Mouse (Mus musculus): ENCODE measurements around the gene Nxpe3.

The Nxpe3 gene

GRCm38 (mm10) chr16:55894893-55895650, at the start of gene Nxpe3:
Nxpe3 (minus strand) TSS chr16:55895285.
- peak; percentile 91 for DNase-seq

GRCm38 (mm10) chr16:55940781-55941180, 45.7 kb upstream of the Nxpe3 start:
- no peak for DNase-seq

- no peak for DNase-seq
These were observed 44.6 kb upstream of the Nxpe3 start for GRCm38 (mm10) chr16:55939703-55940102.

DNA sequence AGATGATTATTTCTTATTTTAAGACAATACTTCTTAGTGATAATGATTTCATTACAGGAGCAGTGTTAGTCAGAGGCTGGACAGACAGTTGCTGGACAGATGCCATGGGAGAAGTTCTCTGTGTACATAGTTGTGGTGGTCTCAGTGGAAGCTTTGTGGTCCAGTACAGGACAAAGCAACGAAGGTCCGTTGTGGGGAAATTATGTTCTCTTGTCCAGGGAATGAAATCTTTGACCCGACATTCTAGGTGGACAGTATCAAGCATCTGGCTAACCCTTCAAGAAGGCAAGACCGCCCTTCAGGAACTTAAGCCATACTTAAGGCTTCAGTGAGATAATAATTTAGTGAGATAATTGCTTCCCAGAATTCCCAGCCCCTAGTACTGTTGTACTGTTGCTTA, 43.7 kb upstream of the Nxpe3 start:
- DNase-seq = no peak

DNA sequence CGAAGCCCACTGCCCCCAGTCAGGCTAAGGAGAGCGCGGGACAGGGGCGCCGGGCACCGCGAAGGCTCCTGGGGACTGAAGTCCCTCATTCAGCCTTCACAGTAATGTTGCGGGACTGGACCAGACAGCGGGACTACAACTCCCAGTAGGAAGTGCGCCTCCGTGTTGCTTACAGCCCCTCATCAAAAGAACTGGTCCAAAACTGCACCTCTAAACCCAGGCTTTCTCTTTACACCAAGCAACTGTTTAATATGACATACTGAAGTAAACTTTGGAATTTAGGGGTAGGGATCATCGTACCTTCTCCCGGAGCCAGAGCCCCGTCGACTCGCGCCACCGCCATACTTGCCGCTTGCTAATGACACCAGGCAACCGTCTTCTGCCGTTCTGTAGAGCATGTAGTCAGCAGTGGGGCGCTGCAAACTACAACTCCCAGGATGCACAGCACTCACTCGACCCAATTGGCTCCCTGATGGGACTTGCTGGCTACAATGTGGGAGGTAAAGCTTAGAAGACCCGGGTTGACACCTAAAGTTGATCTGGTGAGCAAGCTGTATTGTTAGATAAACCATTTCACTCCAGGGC, 39.5 kb upstream of the Nxpe3 start, which contains the start of gene Cep97:
Cep97 (minus strand) TSS at position 403 of the 585 bp plus-strand sequence.
- DNase-seq = peak; percentile 96

DNA sequence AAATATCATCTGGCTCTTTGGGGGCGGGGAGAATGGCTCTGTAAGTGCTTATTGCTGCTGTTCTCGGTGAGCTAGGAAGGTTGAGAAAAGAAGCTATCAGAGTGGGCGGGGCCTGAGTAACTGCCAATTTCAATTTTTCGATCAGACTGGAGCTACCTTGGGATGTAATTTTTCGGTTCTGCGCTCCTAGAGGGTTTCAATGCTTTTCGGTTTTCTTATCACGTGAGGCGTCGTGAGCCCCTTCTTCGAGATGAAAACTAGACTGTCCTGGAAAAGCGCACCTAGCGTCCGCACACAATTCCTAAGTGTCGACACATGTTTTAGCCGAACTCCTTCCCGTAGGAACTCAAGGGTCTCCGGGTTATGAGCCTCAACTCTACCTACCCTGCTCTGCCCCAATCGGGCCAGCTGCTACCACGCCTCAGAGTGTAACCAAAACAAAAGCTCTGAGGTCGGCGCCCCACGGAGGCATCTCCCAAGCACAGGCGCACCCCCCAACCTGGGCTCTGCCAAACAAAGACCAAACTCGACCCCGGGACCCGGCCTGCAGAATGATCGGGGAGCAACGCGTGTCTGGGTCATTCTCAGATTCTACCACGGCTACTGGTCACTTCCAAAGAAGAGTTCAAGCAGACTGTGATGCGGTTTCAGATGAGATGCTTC, 38.7 kb upstream of the Nxpe3 start:
- DNase-seq = peak; percentile 42

DNA sequence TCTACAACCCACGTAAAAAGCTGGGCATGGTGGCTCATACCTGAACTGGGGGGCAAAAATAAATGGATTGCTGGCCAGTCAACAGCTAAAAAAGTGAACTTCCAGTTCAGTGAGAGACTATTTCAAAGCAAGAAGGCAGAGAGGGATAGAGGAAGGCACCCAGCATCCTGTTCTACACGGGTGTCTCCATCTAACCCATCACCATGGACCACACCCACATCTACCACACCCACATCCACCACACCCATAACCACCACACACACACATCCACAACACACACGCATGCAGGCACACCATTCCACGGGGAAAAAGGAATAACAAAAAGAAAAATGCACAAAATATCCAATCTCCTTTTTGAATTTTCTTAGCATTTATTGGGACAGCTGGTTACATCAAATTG, 28.9 kb upstream of the Nxpe3 start:
- DNase-seq = no peak

DNA sequence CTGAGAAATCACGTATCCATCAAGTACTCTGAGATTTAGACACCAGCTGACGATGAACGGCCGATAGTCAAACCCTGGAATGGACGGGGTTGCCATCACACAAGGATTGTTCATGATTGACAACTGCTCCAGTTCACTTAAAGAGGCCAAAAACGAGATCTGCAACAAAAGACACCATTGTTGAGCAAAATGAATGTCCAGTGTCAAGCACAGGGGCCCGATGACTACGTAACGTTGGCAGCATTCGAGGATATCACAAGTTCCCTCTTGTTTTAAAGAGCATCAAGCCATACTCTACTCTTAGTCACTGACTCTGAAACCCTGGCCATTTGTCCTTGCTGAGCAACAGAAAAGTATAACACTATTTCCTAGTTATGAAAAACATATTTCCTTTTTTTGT, 27.0 kb upstream of the Nxpe3 start:
- DNase-seq = peak; percentile 76

DNA sequence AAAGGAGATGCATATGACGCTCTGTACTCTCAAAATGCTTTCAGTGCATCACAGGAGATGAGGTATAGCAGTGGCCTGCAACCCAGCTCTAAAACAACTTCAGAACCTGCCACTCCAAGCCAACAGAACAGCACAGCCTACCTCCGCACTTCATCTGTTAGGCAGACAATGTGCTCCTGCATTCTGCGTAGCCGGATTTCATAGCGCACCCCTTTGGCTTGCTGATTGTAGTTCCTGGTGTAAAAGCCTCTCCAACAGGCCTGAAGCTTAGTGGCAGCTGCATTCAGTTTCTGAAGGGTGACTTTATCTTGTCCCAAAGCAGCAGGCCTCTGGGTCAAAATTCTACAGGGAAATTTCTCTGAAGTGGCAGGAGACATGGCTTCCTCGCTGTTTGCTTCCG, 19.6 kb upstream of the Nxpe3 start:
- peak; percentile 51 for DNase-seq

GRCm38 (mm10) chr16:55910208-55910793, 15.2 kb upstream of the Nxpe3 start:
- no peak for DNase-seq

DNA sequence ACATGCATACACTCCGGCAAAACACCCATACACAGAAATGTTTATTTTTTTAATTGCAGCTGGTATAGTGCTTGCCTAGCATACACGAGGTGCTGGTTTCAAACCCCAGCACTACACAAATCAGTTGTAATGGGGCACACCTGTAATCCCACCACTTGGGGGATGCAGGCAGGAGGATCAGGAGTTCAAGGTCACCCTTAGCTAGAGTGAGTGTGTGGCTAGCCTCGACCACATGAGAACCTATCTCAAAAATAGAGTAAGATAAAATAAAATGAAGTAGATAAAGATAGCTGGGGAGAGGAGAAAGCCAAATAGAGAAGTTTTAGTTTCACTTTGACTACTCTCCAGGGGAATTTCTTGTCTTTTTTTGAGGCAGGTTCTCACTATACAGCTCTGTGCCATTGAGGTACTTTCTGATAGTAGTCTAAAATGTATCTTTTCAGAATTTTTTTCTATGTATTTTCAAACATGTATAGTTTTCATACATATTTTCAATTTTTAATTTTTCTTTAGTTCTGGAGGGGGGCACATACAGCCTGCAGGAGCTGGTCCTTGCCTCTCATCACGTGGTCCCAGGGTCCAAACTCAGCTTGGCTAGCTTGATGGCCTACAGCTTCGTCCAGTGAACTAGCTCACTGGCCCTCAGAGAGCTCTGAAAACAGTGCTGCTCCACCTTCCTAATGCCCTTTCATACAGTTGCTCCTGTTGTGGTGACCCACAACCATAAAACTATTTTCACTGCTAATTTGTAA, 12.0 kb upstream of the Nxpe3 start:
- no peak for DNase-seq

GRCm38 (mm10) chr16:55905370-55905769, 10.3 kb upstream of the Nxpe3 start:
- DNase-seq = no peak

- DNase-seq = no peak
These were observed 7.0 kb upstream of the Nxpe3 start for GRCm38 (mm10) chr16:55901839-55902756.

DNA sequence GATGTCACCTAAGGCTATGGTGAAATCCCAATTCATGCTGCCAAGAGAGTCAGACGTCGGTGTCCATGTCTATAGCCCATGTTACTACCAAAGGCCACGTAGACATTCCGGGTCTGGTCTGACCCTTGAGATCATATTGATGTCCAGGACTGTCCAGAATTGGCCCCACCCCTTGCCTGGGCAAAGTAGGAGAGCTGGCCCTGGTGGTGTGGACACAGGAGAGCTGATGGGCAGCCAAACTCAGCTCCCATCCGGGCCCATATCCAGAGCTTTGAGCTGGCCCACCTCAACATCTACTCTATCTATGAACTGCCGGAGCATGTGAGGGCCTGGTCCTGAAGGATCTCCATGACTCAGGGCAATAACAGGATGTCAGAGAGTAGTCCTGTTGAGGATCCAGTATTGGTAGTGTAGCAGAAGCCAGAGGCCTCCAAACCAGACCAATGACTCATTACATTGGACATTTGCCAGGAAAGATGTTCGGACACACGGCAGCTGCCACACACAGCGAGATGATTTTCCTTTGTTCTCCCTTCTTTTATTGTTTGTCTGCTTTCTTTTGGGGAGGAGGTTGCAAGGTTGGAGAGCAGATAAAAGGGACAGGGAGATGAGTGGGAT, 3.4 kb upstream of the Nxpe3 start:
- no peak for DNase-seq

GRCm38 (mm10) chr16:55895651-55896095, 588 bp upstream of the Nxpe3 start:
- no peak for DNase-seq

DNA sequence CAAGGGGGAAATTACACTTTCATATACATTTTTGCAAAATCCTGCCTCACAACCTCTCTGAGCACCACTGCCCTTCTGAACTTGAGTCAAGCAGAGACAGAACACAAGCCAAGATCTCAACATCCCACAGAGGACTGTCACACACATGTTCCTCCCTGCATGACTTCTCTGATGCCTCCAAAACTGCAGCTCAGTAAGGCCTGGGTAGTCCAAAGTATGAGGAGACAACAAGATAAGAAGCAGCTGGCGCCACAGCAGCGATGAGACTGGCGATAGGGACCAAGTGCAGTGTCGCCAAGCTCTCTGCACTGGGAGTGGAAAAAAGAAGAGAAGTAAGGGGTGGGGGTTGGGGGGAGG, 571 bp downstream of the Nxpe3 start:
- no peak for DNase-seq

DNA sequence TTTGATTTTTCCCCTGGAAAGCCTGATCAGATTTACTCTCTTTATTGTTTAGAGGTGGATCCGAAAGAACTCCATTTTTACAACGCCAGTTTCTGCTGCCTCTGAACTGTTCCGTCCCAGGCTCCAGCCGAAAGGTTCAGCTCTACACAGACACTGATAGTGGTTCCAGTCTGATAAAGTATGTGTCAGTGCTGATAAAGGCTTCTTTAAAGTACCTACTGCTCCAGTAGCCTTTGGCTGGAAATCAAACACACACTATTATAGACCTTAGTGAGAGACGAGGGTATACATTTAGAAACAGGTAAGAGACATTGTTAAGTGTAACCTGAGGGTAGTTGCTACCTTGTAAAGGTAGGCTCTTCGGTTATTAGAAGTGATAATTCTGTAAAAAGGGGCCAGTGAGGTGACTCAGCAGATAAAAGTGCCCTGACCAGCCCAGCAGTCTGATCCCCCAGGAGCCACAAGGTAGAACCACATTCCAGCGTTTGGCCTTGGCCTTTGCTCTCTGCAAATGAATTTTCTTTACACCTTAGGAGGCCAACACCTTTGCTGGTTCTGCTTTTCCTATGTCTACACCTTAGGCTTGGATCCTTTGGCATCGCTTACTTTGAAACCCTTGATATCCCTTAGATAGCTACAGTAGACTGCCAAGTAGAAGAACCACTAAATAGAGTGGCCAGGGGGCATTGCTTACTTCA, 1.5 kb downstream of the Nxpe3 start:
- DNase-seq = no peak

- DNase-seq = no peak
These were observed 2.6 kb downstream of the Nxpe3 start for GRCm38 (mm10) chr16:55892484-55892883.

DNA sequence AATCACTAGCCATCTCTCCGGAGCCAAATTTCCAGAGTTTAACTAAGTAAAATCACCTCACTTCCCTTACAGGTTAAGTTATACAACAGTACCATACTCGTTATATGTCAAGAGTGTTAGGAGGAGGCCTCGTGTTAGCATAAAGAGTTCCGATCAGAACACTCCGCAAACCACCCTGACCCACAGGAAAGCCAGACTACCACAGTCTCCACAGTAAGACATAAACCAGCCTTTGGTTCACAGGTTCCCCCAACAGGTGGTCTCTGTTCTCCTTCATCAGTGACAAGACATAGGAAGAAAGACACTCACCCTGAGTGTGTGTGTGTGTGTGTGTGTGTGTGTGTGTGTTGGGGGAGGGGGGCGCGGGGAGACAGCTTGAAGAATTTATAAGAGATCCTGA, 3.7 kb downstream of the Nxpe3 start:
- DNase-seq = no peak

DNA sequence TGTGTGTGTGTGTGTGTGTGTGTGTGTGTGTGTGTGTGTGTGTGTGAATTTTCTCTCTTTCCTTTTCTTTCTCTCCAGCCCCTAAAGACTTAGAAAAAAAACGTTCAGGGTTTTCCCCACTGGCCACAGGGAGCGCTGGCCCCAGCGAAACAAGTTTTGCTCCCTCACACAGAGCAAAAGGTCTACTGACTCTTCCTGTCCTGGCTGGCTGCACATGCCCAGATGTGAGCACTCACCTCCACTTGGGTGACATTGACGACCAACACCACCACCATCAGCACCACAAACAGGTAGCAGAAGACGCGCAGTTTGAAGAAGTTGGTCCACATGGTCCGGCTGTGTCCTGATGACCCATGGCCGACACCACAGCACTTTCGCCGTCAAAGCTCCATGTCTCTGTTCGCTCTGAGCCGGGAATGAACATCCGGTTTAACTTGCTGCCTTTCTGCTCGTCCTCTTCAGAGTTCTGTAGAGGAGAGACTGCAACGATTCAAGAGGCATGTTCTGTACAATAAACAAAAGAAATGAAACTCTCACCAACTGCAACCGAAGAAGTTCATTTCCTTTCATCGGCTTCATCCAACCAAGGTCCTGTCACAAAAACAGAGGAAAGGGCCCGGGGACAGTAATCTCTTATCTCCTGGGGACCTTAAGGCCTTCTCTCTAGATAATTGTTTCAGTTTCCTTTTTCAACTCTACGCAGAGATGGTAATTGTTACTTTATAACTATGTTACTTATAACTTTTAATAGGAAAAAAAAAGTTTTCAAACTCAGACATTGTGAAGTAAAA, 4.5 kb downstream of the Nxpe3 start:
- DNase-seq = no peak
